Mouse (Mus musculus): Measurements from ENCODE around the gene Camk1d. TPM values are rescaled to one million over a fixed set of nuclear protein-coding genes. Genes with fewer than 3 reads are reported as not detected.

Gene Camk1d
- total RNA-seq, 2 experiments from 2014 or later = 99.2 to 101 TPM

DNA sequence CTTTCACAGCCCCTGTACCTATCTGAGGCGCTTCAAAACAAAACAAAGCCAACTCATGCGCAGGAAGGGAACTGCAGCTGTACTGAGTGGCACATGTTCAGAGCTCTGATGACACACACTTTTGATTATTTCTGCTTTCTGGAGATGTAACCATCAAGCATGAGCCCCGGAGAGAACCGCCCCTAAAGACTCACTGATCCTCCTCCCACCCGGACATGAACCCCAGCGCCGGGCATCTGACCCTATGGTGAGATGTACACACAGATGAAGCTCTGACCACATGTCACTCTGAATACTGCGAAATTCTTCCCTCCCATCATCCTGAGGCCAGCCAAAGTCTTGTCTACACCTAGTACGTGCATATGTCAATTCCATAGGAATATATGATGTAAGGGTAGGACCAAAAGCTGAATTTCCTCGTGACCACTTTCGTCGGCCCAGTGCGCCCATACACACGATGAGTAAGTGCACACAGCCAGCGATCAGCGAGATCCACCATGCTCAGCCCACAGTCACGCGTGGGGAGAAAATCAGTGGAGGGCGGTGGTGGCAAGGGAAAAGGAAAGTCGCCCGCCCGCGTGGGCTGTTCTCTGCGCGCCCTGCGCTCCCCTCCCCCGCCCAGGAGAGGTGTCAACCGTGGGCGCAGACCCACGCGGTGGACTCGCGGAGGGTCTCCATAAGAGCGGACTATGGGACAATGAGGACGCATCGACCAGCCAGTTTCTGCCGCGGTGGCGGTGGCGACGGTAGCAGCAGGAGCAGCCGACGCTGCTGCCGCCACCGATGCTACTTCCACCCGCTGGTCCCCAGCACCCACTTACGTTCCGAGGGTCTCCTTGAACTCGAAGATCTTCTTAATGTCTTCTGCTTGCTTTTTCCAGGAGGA, 747 bp downstream of the Camk1d start:
- intact Hi-C loops (cut with DNase I) = loop anchor here (2.0 to 10.0 kb wide), 3 partner anchors 57 to 259 kb away; no protein-coding TSS in a partner anchor
- DNase-seq (ENCODE audit: extremely low spot score in 1 of 2, low spot score in 2 of 2) = peak; percentile 29 to 71

DNA sequence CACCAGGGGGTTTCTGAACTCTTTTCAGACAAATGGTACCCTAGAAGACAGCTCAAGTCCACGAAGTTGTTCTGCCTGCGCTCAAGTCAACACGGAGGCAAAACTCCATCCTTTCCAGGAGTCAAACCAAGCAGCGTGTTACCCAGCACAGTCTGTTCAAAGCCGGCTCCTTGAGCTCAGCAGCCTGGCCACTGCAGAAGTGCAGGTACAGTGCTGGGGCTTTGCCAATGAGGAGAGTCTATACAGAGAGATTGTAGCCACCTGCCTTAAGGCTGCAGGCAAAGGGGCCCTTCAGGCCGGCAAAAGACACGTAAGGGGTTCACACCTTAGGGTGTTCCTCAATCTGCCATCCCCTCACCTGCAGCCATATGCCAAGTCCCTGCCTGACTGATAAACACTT, 2.1 kb downstream of the Camk1d start:
- intact Hi-C loops (cut with DNase I) = loop anchor here (10.0 kb wide), 2 partner anchors 177 to 257 kb away; no protein-coding TSS in a partner anchor

DNA sequence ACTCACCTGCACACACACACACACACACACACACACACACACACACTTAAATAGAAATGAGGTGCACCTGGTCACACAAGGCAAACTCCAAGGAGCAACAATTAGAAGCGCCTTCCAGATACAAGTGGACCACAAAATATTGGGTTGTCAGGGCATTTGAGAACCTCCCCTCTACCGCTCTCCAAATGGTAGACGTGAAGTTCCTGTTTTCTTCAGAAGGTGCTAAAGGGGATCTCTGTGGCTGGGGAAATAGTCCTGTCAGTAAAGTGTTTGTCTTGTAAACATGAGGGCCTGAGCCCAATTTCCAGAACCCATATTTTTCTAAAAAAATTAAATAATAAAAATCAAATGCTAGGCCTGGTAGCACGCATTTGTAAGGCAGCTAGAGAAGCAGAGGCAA, 4.4 kb downstream of the Camk1d start:
- intact Hi-C loops (cut with DNase I) = loop anchor here (10.0 kb wide), 2 partner anchors 175 to 255 kb away; no protein-coding TSS in a partner anchor
- DNase-seq (ENCODE audit: extremely low spot score in 1 of 2, low spot score in 2 of 2) = no peak

More for the DNA sequence above, 2.1 kb downstream of the Camk1d start:
- no peak for DNase-seq (ENCODE audit: extremely low spot score in 1 of 2, low spot score in 2 of 2)

DNA sequence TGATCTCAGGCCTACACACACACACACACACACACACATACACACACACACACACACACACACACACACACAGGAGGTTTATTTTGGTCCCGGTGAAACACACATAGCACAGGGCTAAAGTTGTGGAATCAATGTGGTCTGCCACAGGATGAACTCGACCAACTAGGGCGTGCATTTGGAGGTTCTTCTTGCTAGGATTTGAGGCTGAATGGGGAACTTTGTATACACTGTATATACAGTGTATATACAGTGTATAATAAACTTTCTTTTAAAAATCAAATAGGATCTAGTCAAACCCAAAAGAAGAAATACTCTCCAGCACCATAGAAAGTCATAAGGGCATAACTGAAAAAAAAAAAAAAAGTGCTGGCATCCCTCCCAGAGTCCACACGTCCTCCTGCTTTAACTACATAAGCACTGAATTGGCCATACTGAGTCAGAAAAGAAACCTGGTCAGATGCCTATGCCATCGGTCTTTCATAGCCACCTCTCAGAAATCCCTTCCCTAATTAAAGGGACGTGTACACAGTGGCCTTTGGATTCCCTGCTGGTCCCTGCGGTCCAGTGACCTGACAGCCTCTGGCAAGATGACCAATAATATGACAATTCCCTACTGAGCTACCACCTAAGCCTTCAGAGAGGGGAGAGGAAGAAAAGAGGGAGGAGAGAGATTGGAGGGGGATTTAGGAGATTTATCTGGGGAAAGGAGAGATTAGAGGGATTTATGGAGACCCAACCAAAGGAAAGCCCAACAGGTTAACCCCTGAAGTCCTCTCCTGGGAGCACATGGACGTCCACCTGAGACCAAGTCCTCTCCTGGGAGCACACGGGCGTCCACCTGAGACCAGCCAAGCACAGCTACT, 6.2 kb downstream of the Camk1d start:
- intact Hi-C loops (cut with DNase I) = no loop called here

DNA sequence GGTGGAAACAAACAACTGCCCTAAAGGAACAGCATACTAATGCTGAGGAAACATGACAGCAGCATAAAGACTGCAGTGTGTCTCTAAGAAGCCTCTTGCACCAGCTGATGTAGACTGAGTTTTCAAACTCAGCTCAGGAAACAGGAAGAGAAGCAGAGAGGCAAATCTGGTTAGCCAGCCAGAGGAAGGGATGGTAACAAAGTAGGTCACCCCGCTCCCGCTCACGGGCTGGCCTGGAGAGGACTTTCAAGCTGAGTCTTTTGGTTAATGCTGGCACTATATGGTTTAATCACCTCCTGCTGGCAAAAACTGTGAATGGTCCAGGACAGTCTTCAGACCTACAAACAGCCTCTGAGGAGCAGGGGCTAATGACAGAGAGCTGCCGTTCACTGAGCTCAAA, 7.7 kb downstream of the Camk1d start:
- DNase-seq (ENCODE audit: extremely low spot score in 1 of 2, low spot score in 2 of 2) = no peak
- intact Hi-C loops (cut with DNase I) = no loop called here

More for the DNA sequence above, 6.2 kb downstream of the Camk1d start:
- DNase-seq (ENCODE audit: extremely low spot score in 1 of 2, low spot score in 2 of 2) = no peak

DNA sequence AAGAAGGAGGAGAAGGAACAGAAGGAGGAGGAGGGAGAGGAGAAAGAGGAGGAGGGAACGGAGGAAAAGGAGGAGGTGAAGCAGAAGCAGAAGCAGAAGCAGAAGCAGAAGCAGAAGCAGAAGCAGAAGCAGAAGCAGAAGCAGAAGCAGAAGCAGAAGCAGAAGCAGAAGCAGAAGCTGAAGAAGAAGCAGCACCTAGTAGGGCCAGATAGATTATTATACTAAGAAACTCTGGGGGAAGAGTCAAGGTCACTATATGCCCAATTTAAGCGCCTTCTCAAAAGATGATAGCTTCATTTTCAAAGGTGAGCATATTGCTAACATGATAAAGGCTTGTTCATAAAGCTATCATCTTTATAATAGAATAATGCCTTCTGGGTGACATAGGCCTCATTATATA, 11.9 kb downstream of the Camk1d start:
- intact Hi-C loops (cut with DNase I) = no loop called here
- DNase-seq (ENCODE audit: extremely low spot score in 1 of 2, low spot score in 2 of 2) = no peak

DNA sequence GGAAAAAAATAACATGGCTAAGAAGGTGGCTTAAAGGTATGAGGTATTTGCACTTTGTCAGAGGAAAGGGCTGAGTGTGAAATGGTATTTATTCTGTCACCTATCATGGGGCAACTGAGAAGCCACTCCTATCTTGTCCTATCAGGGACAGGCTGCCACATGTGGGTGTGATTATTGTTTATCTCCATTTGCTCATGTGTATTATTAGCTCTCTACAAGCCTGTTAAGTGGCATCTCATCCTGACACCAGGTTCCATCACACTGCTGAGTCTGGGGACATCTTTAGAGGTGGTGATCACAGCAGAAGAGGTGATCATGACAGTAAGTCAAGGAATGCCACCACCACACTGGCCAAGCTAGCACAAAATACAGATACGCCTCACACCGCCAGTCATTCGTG, 13.4 kb downstream of the Camk1d start:
- intact Hi-C loops (cut with DNase I) = no loop called here
- DNase-seq (ENCODE audit: extremely low spot score in 1 of 2, low spot score in 2 of 2) = no peak

DNA sequence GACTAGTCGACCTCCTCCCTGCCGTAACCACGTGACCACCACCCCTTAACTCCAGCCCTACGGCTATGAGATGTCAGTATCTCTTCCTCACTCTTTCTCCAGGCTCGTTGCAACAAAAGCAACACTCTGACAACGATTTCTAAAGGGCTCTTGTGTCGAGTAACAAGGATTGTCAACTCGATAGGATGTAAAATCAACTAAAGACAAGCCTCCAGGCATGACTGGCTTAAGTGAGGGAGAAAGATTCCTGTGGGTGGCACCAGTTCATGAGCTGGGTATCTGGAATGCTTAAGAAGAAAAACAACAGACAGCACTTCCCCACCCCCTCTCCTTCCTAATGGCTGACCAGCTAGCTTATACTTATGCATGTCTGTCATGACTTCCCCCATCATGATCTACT, 15.9 kb downstream of the Camk1d start:
- intact Hi-C loops (cut with DNase I) = no loop called here
- DNase-seq (ENCODE audit: extremely low spot score in 1 of 2, low spot score in 2 of 2) = no peak

DNA sequence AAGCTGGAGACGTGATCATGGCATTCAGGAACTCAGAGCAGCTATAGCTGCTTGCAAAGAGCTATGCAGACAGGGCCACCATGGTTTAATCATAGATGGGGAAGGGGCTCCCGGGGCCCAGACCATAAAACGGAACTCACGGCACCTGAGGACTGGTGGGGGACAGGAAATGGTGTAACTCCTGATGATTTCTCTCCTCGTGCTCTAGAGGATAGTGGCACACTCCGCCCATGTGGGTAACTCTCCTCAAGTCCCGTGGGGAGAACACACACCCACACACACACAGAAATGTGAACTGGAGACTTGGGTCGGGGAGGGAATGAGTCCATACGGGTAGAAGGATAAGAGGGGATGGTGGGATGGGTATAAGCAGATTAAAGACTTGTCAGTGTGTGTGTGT, 20.2 kb downstream of the Camk1d start:
- intact Hi-C loops (cut with DNase I) = no loop called here
- no peak for DNase-seq (ENCODE audit: extremely low spot score in 1 of 2, low spot score in 2 of 2)

DNA sequence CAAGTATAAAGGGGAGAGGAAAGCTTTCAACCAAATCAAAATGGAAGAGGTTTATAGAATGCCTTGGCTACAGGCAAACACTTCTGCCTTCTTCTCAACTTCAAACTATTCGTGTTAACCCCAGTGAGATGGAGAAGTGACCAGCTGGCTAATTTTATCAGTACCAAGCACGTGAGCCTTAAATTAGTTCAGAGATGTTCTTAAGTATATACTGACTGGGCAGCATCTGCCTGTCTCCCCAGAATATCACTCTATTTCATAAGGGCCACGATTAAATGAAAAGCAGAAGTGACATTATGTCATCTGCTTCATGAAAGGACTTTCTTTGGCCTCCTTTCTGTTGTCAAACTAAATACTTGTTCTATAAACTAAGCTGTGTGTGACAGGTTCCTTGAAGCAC, 22.6 kb downstream of the Camk1d start:
- no peak for DNase-seq (ENCODE audit: extremely low spot score in 1 of 2, low spot score in 2 of 2)
- intact Hi-C loops (cut with DNase I) = no loop called here

DNA sequence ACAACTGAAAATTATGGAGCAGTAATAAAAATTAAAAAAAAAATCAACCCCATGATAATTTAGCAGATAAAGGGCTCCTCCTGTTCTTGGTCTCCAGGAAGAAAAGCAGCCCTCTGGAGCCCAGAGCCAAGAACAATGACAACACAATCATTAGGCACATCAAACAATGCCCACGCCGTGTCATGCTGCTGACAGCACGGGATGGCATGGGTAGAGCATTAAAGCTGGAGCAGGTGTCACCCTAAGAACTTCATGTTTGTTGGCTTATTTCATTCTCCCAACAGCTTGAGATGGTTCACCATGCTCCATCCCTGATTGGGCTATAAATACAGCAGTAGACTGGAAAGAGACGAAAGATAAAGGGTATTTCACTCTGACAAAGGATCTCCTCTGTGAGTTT, 30.9 kb downstream of the Camk1d start:
- intact Hi-C loops (cut with DNase I) = no loop called here
- DNase-seq (ENCODE audit: extremely low spot score in 1 of 2, low spot score in 2 of 2) = no peak

DNA sequence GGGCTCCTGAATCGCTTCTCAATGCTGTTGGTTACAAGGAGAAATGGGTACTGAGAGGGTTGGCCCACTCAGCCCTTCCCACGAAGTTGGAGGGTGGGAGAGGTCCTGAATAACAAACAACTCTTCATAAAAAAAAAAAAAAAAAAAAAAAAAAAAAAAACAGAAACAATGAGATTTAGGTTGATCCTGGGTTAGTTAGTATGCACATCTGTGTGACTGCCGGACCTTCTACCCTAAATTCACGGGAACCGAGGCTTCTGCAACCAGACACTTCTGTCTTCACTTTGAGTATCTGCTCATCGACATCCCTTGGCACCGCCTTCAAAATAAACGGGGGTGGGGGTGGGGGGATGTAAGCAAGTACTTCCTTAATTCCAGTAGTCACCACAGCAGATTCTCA, 32.4 kb downstream of the Camk1d start:
- DNase-seq (ENCODE audit: extremely low spot score in 1 of 2, low spot score in 2 of 2) = no peak
- intact Hi-C loops (cut with DNase I) = no loop called here

DNA sequence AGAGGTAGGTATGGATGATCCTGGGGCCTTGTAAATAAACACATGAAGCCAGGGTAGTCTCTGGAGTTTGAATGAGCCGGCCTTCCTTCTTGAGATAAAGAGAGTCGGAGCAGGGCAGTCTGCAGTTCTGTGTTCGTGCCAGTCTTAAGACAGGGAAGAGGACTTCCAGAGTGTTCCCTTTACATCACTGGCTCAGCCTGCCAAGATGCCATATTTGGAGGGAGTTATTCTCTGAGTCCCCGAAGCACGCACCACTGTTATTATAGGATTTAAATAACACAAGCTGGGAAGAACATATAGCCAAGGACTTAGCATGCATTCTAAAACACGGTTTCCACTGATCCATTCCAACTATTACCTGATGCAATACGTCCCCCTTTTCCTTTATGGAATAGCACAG, 33.0 kb downstream of the Camk1d start:
- DNase-seq (ENCODE audit: extremely low spot score in 1 of 2, low spot score in 2 of 2) = peak in 1 of 2 experiments; percentile 38
- intact Hi-C loops (cut with DNase I) = no loop called here

DNA sequence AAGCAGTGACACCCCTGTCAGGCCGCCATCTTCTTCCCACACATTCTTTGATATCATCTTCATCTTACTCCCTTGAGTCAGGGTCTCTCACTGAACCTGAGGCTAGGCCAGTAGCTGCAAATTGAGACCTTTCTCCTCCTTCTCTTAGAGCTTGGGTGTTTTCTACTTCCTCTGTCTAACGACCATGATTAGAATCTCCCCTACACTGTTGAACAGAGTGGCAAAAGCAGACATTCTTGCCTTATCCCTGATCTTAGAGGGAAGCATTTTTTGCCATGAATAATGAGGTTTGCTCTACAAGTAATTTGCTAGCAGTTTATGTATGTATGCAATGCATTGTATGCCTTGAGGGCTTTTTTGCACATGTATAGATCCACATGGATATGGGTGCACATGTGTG, 35.3 kb downstream of the Camk1d start:
- no peak for DNase-seq (ENCODE audit: extremely low spot score in 1 of 2, low spot score in 2 of 2)
- intact Hi-C loops (cut with DNase I) = no loop called here

DNA sequence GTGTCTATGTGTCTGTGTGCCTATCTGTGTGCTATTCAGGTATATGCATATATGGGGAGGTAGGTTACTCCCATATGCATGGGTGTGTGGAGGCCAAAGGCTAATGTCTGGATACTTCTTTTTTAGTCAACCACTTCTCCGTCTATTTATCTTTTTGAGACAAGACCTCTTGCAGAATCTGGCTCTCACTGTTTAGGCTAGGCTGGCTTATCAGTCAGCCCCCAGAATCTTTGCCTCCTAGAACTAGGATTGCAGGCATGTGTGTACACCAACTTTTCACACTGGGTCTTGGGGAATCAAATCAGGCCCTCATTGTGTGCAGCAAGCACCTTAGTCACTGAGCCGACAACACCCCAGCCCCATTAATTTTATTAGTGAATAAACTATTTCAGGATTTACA, 36.8 kb downstream of the Camk1d start:
- intact Hi-C loops (cut with DNase I) = no loop called here
- DNase-seq (ENCODE audit: extremely low spot score in 1 of 2, low spot score in 2 of 2) = no peak

DNA sequence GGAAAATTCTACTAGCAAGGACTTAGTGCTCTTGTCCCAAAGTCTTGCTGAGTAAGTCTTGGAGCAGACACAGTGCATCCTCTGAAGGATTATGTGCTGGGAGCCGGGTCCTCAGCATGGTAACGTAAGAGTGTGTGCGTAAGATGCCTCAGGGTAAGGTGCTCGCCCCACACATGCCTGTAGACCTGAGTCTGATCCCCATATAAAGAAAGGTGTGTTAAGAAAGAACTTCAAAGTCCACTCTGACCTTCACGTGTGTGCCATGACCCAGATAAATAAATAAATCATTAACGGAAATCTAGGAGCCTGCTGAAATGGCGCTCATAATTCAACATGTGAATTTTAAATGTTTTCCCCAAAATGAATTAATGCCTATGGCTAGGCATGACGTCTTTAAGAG, 37.5 kb downstream of the Camk1d start:
- no peak for DNase-seq (ENCODE audit: extremely low spot score in 1 of 2, low spot score in 2 of 2)
- intact Hi-C loops (cut with DNase I) = no loop called here

DNA sequence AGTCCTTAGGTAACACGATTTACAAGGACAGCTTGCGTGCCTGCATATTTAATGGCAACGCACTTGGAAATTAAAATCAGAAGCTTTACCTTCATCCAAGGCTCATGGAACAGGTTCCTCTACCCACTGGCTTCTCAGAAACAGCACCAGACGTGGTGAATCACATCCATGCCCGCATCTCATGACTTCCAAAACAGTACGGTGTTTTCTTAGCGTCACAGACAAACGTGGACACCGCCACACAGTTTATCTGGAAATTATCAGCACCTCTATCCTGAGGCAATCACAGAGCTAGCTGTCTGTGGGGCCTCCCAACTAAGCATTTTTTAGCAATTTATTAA, 38.2 kb downstream of the Camk1d start:
- intact Hi-C loops (cut with DNase I) = no loop called here
- no peak for DNase-seq (ENCODE audit: extremely low spot score in 1 of 2, low spot score in 2 of 2)

DNA sequence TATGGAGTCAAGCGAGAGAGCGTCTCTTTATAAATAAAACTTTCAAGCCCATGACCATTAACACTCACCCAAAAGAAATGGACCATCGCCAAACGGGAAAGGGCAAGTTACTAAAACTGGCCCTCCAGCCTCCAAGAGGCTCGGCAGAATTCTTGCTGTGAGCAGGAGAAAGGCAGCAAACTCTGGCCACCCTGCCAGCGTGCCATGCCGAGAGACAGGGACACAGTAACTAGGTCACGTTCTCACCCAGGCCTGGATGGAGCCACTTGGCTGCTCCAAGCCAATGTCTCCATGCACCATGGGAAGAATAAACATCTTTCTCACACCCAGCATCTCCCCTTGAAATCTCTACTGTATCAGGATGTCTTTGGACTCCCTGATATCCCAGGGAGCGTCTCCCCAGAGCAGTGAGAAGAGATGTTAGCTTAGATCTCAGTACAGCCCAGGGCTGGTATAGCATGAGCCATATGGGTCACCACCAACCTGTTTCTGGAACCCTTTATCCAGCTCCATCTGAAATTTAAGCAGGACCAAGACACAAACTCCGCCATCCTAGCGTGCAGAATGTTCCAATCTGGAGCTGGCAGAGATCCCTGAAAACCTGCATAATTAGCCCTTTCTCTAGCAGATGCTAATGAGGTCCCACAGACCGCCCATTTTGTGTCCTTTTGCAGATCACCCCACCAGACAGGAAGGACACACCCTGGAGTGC, 38.7 kb downstream of the Camk1d start:
- intact Hi-C loops (cut with DNase I) = no loop called here

DNA sequence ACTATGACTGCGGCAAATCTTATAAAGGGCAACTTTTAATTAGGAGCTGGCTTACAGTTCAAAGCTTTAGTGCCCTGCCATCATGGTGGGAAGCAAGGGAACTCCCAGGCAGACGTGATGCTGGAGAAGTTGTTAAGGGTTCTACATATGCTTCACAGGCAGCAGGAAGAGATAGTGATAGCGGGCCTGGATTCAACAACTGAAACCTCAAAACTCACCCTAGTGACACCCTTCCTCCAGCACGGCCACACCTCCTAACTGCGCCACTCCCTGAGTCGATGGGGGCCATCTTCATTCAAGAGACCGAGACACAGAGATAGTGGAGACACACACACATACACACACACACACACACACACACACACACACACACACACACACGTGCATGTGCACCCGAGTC, 39.8 kb downstream of the Camk1d start:
- intact Hi-C loops (cut with DNase I) = no loop called here
- no peak for DNase-seq (ENCODE audit: extremely low spot score in 1 of 2, low spot score in 2 of 2)

More for the DNA sequence above, 38.7 kb downstream of the Camk1d start:
- DNase-seq (ENCODE audit: extremely low spot score in 1 of 2, low spot score in 2 of 2) = peak; percentile 52 to 68
